Mouse (Mus musculus) kidney, embryonic 15.5 days (tissue): Measurements from ENCODE around the gene Gtf2a1l. TPM values are rescaled to one million over a fixed set of nuclear protein-coding genes. Genes with fewer than 3 reads are reported as not detected.

ENCODE experiments used
- ATAC-seq: fragments of 200-750 bp; cut with Nextera tagmentation; replicated peaks from 2 replicates; pipeline ENCODE4 v1.8.0; 2017; ENCODE audit warnings: moderate TSS enrichment; ENCODE audit not compliant: low FRiP score
- H3K27ac ChIP-seq: fragments of 300-500 bp; sonication (generic); 2 replicates; pipeline ENCODE4 v1.5.1; 2015; ENCODE audit warnings: mild to moderate bottlenecking, inconsistent platforms
- H3K27me3 ChIP-seq: fragments of 300-500 bp; sonication (generic); 2 replicates; pipeline ENCODE4 v1.6.1; 2015; ENCODE audit warnings: inconsistent platforms
- H3K36me3 ChIP-seq: fragments of 300-500 bp; sonication (generic); 2 replicates; pipeline ENCODE4 v1.6.1; 2015; ENCODE audit warnings: inconsistent platforms
- H3K4me1 ChIP-seq: fragments of 300-500 bp; sonication (generic); 2 replicates; pipeline ENCODE4 v1.6.1; 2015; ENCODE audit warnings: inconsistent platforms
- H3K4me2 ChIP-seq: fragments of 300-500 bp; sonication (generic); 2 replicates; pipeline ENCODE4 v1.6.1; 2015; ENCODE audit warnings: moderate library complexity, mild to moderate bottlenecking, inconsistent platforms
- H3K4me3 ChIP-seq: fragments of 300-500 bp; sonication (generic); replicated peaks from 2 replicates; pipeline ENCODE4 v1.5.1; 2015; ENCODE audit warnings: mild to moderate bottlenecking, inconsistent platforms
- H3K9ac ChIP-seq: fragments of 300-500 bp; sonication (generic); 2 replicates; pipeline ENCODE4 v1.6.1; 2015; ENCODE audit warnings: mild to moderate bottlenecking, inconsistent platforms
- H3K9me3 ChIP-seq: fragments of 300-500 bp; sonication (generic); replicated peaks from 2 replicates; pipeline ENCODE4 v1.6.1; 2016; ENCODE audit warnings: inconsistent platforms
- WGBS: fragments of 180-500 bp; shearing (Covaris S2); methylation state at CpG from one replicate; pipeline ENCODE4 v1.1.7; 2015; ENCODE audit warnings: mixed read lengths; 5-methylcytosine and 5-hydroxymethylcytosine counted together
- polyA plus RNA-seq: library from polyadenylated mRNA; unstranded; fragments of >200 nt; fragmentation: Nextera tagmentation; extraction: Ambion mirVana; gene quantifications from 2 replicates; pipeline ENCODE4 v1.2.1, GENCODE M21; 2015

The Gtf2a1l gene
- polyA plus RNA-seq, 1 experiment from 2014 or later, result not detected

- Histone ChIP-seq H3K9ac (no peak overlapping the region), H3K27ac (no peak overlapping the region), H3K4me2 (no peak overlapping the region), H3K36me3 (no peaks in the 10 kb centered on the region), H3K4me3 (no peak overlapping the region), H3K4me1 (0 out of 2 replicates have a peak, but pooled peaks cover 4% of the 10 kb centered on the region), H3K9me3 (no peaks in the 10 kb centered on the region), H3K27me3 (no peaks in the 10 kb centered on the region)
- 50% methylated on average over 2 of the region's 2 CpGs for WGBS
- no peak for ATAC-seq
Measured at GRCm38 (mm10) chr17:88666076-88666475, 2.4 kb upstream of the Gtf2a1l start.

- H3K4me1 ChIP-seq, result 0 out of 2 replicates have a peak, but pooled peaks cover 4% of the 10 kb centered on the region
- H3K27me3 ChIP-seq, result no peaks in the 10 kb centered on the region
- 77% methylated on average over 2 of the region's 2 CpGs for WGBS
- H3K27ac ChIP-seq, result no peak overlapping the region
- ATAC-seq, result no peak
- no peaks in the 10 kb centered on the region for H3K9me3 ChIP-seq
- no peak overlapping the region for H3K4me3 ChIP-seq
- H3K4me2 ChIP-seq, result no peak overlapping the region
- no peak overlapping the region for H3K9ac ChIP-seq
- H3K36me3 ChIP-seq, result no peaks in the 10 kb centered on the region
Measured at GRCm38 (mm10) chr17:88669921-88670320, 1.5 kb downstream of the Gtf2a1l start.

GRCm38 (mm10) chr17:88670800-88671199 lies 2.3 kb downstream of the Gtf2a1l start:
- no peaks in the 10 kb centered on the region for H3K9me3 ChIP-seq
- no peak overlapping the region for H3K9ac ChIP-seq
- H3K4me3 ChIP-seq, result no peak overlapping the region
- 0 out of 2 replicates have a peak, but pooled peaks cover 4% of the 10 kb centered on the region for H3K4me1 ChIP-seq
- H3K36me3 ChIP-seq, result no peaks in the 10 kb centered on the region
- H3K27me3 ChIP-seq, result no peaks in the 10 kb centered on the region
- H3K4me2 ChIP-seq, result no peak overlapping the region
- 58% methylated on average over 4 of the region's 4 CpGs for WGBS
- no peak for ATAC-seq
- H3K27ac ChIP-seq, result no peak overlapping the region

GRCm38 (mm10) chr17:88675310-88676309 lies 7.2 kb downstream of the Gtf2a1l start:
- no peaks in the 10 kb centered on the region for H3K27me3 ChIP-seq
- 91% methylated on average over 23 of the region's 23 CpGs for WGBS
- H3K36me3 ChIP-seq, result no peaks in the 10 kb centered on the region
- no peaks in the 10 kb centered on the region for H3K4me1 ChIP-seq
- no peak overlapping the region for H3K27ac ChIP-seq
- no peaks in the 10 kb centered on the region for H3K9me3 ChIP-seq
- H3K4me3 ChIP-seq, result no peak overlapping the region
- H3K9ac ChIP-seq, result no peak overlapping the region
- no peak overlapping the region for H3K4me2 ChIP-seq
- no peak for ATAC-seq

- H3K4me2 ChIP-seq, result no peak overlapping the region
- H3K9me3 ChIP-seq, result no peaks in the 10 kb centered on the region
- H3K4me1 ChIP-seq, result no peaks in the 10 kb centered on the region
- H3K36me3 ChIP-seq, result no peaks in the 10 kb centered on the region
- no peak overlapping the region for H3K9ac ChIP-seq
- 70% methylated on average over 11 of the region's 11 CpGs for WGBS
- H3K27me3 ChIP-seq, result no peaks in the 10 kb centered on the region
- ATAC-seq, result no peak
- no peak overlapping the region for H3K27ac ChIP-seq
- H3K4me3 ChIP-seq, result no peak overlapping the region
Measured at GRCm38 (mm10) chr17:88688226-88688625, 19.8 kb downstream of the Gtf2a1l start.

GRCm38 (mm10) chr17:88696656-88697333 lies 28.3 kb downstream of the Gtf2a1l start:
- H3K27me3 ChIP-seq, result no peaks in the 10 kb centered on the region
- H3K4me1 ChIP-seq, result 0 out of 2 replicates have a peak, but pooled peaks cover 9% of the 10 kb centered on the region
- no peak overlapping the region for H3K4me2 ChIP-seq
- H3K27ac ChIP-seq, result no peak overlapping the region
- H3K9me3 ChIP-seq, result no peaks in the 10 kb centered on the region; the same call in 1 of the 2 replicates
- no peaks in the 10 kb centered on the region for H3K36me3 ChIP-seq
- 65% methylated on average over 9 of the region's 9 CpGs for WGBS
- no peak overlapping the region for H3K4me3 ChIP-seq
- no peak for ATAC-seq
- H3K9ac ChIP-seq, result no peak overlapping the region

GRCm38 (mm10) chr17:88700901-88701300 lies 32.4 kb downstream of the Gtf2a1l start:
- Histone ChIP-seq H3K9ac (no peak overlapping the region), H3K9me3 (no peaks in the 10 kb centered on the region; the same call in 1 of the 2 replicates), H3K4me1 (0 out of 2 replicates have a peak, but pooled peaks cover 7% of the 10 kb centered on the region), H3K27ac (no peak overlapping the region), H3K4me2 (no peak overlapping the region), H3K4me3 (no peak overlapping the region), H3K36me3 (no peaks in the 10 kb centered on the region), H3K27me3 (no peaks in the 10 kb centered on the region)
- ATAC-seq, result no peak

- no peak overlapping the region for H3K9ac ChIP-seq
- no peak overlapping the region for H3K27ac ChIP-seq
- H3K4me1 ChIP-seq, result 0 out of 2 replicates have a peak, but pooled peaks cover 2% of the 10 kb centered on the region
- no peak overlapping the region for H3K4me2 ChIP-seq
- H3K4me3 ChIP-seq, result no peak overlapping the region
- no peaks in the 10 kb centered on the region for H3K36me3 ChIP-seq
- H3K27me3 ChIP-seq, result no peaks in the 10 kb centered on the region
- H3K9me3 ChIP-seq, result no peaks in the 10 kb centered on the region; the same call in 1 of the 2 replicates
- 21% methylated on average over 6 of the region's 6 CpGs for WGBS
- no peak for ATAC-seq
Measured at GRCm38 (mm10) chr17:88702345-88702744, 33.9 kb downstream of the Gtf2a1l start.

- Histone ChIP-seq H3K36me3 (no peaks in the 10 kb centered on the region), H3K27me3 (no peaks in the 10 kb centered on the region), H3K4me2 (no peak overlapping the region), H3K4me3 (no peak overlapping the region), H3K4me1 (0 out of 2 replicates have a peak, but pooled peaks cover 2% of the 10 kb centered on the region), H3K27ac (no peak overlapping the region), H3K9ac (no peak overlapping the region), H3K9me3 (no peaks in the 10 kb centered on the region; the same call in 1 of the 2 replicates)
- ATAC-seq, result no peak
- WGBS, result 45% methylated on average over 4 of the region's 4 CpGs
Measured at GRCm38 (mm10) chr17:88703112-88703511, 34.7 kb downstream of the Gtf2a1l start.

- Histone ChIP-seq H3K27me3 (no peaks in the 10 kb centered on the region), H3K9ac (no peak overlapping the region), H3K36me3 (no peaks in the 10 kb centered on the region), H3K4me2 (no peak overlapping the region), H3K9me3 (no peaks in the 10 kb centered on the region), H3K4me1 (0 out of 2 replicates have a peak, but pooled peaks cover 2% of the 10 kb centered on the region), H3K4me3 (no peak overlapping the region), H3K27ac (no peak overlapping the region)
- ATAC-seq, result 0 out of 2 replicates have a peak, but pooled peaks have one; percentile 15
- 48% methylated on average over 8 of the region's 8 CpGs for WGBS
Measured at GRCm38 (mm10) chr17:88706231-88706649, 37.8 kb downstream of the Gtf2a1l start.

- Histone ChIP-seq H3K4me1 (peaks cover 15% of the 10 kb centered on the region), H3K4me3 (no peak overlapping the region), H3K9me3 (no peaks in the 10 kb centered on the region), H3K4me2 (no peak overlapping the region), H3K36me3 (no peaks in the 10 kb centered on the region), H3K27me3 (peaks cover 5% of the 10 kb centered on the region; the same call in 1 of the 2 replicates), H3K9ac (no peak overlapping the region), H3K27ac (no peak overlapping the region)
- 81% methylated on average over 8 of the region's 8 CpGs for WGBS
- ATAC-seq, result no peak
Measured at GRCm38 (mm10) chr17:88749646-88750045, 81.2 kb downstream of the Gtf2a1l start.
